In the genomic region with DNA sequence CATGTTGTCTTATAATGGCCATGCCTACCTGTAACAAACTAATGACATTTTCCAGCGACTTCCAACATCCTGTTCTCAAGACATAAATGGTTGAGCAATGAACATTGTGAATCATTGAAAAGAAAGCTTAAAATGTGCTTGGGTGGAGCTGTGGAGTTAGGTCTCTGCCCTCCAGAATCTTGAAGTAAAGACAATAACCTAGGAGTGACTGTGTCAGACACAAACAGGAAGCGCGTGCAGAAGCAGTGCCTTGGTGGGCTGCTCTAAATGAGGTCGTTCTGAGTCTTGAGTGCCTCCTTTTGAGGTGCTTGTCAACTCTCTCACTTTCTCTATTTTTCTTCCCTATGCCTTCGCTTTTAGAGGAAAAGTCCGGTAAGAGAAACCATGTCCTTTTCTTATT, we compare ENCODE assay signal across 23 mouse cellular contexts.
DNase-seq lines count a peak whose midpoint lies in the region; ATAC-seq lines count a peak whose summit lies in the region.
"Had no signal": no experiment of that assay in that cellular context is flagged by ENCODE, and none has a peak within 500 bp of the region (broad histone marks: within the 10 kb centered on the region; RNA-seq: fewer than 3 reads in every experiment).

No protein-coding gene starts in this region.

- H3K27ac ChIP-seq in kidney, embryonic 14.5 days (ENCODE audit: low read depth, low read length) = no peak overlapping the region
- H3K27ac ChIP-seq: embryonic facial prominence, embryonic 12.5 days; embryonic facial prominence, embryonic 15.5 days; heart, embryonic 15.5 days; hindbrain, embryonic 10.5 days; hindbrain, embryonic 13.5 days had no signal

- H3K27me3 ChIP-seq in kidney, embryonic 14.5 days (ENCODE audit: control insufficient read depth, insufficient read depth, low read length) = no peaks in the 10 kb centered on the region
- H3K27me3 ChIP-seq: embryonic facial prominence, embryonic 12.5 days; embryonic facial prominence, embryonic 15.5 days; heart, embryonic 12.5 days; heart, embryonic 15.5 days; hindbrain, embryonic 13.5 days had no signal

- WGBS in kidney, embryonic 14.5 days = 84% methylated on average over 6 of the region's 6 CpGs

- H3K4me1 ChIP-seq in kidney, embryonic 14.5 days (ENCODE audit: control insufficient read depth, insufficient read depth, low read length) = no peaks in the 10 kb centered on the region
- H3K4me1 ChIP-seq: embryonic facial prominence, embryonic 12.5 days; embryonic facial prominence, embryonic 15.5 days; heart, embryonic 12.5 days; hindbrain, embryonic 10.5 days; hindbrain, embryonic 13.5 days had no signal

- no peak overlapping the region for H3K4me2 ChIP-seq in kidney, embryonic 14.5 days (replicated peaks; ENCODE audit: low read depth, low read length)
- H3K4me2 ChIP-seq: embryonic facial prominence, embryonic 12.5 days; embryonic facial prominence, embryonic 15.5 days; heart, embryonic 12.5 days; heart, embryonic 15.5 days; hindbrain, embryonic 13.5 days had no signal

- no peak overlapping the region for H3K4me3 ChIP-seq in kidney, embryonic 14.5 days (ENCODE audit: low read length)
- H3K4me3 ChIP-seq: embryonic facial prominence, embryonic 12.5 days; embryonic facial prominence, embryonic 15.5 days; heart, embryonic 12.5 days; heart, embryonic 15.5 days; hindbrain, embryonic 10.5 days; hindbrain, embryonic 13.5 days had no signal

- H3K9me3 ChIP-seq in kidney, embryonic 14.5 days (ENCODE audit: control insufficient read depth, low read length) = peaks cover 11% of the 10 kb centered on the region; the same call in 1 of the 2 replicates
- H3K9me3 ChIP-seq: embryonic facial prominence, embryonic 15.5 days had no signal

- no peaks in the 10 kb centered on the region for H3K36me3 ChIP-seq in kidney, embryonic 14.5 days (ENCODE audit: control insufficient read depth, insufficient read depth, low read length)
- H3K36me3 ChIP-seq: embryonic facial prominence, embryonic 12.5 days; embryonic facial prominence, embryonic 15.5 days; heart, embryonic 12.5 days; heart, embryonic 15.5 days had no signal

- peak; percentile 4 for DNase-seq in lung, postnatal 36 days
- DNase-seq in lung, postnatal 14 days = no peak
- peak; percentile 9 to 34 for DNase-seq in thymus, postnatal 10 days (ENCODE audit: low spot score in 2 of 2)
- DNase-seq in thymus, postnatal 4 days = peak; percentile 45
- no peak for DNase-seq in frontal cortex, postnatal 25 days (ENCODE audit: low spot score in 2 of 2)
- DNase-seq: adrenal gland, adult 2 months; adrenal gland, postnatal 14 days; cerebellum, adult 11 months; cerebellum, adult 2 months; cerebellum, adult 9-11 months; cerebellum, postnatal 25 days; gastrocnemius, postnatal 10 days; gastrocnemius, postnatal 36 days had no signal

- ATAC-seq in kidney, embryonic 14.5 days (ENCODE audit: low FRiP score, low TSS enrichment) = no peak
- ATAC-seq: CD4-positive, CD25-positive, alpha-beta regulatory T cell, adult 4 months; forebrain, embryonic 14.5 days; hindbrain, embryonic 16.5 days had no signal

- no peak overlapping the region for H3K9ac ChIP-seq in kidney, embryonic 14.5 days (ENCODE audit: low read depth, low read length)
- H3K9ac ChIP-seq: embryonic facial prominence, embryonic 12.5 days; embryonic facial prominence, embryonic 15.5 days; heart, embryonic 12.5 days; heart, embryonic 15.5 days; hindbrain, embryonic 13.5 days had no signal

Comparison
In these comparisons a context has a peak if more than half of its experiments do, and no peak if none do; other contexts are left out.
1. DNase-seq: peak in lung, postnatal 36 days (single experiment), thymus, postnatal 10 days (2 of 2) and thymus, postnatal 4 days (single experiment); none in lung, postnatal 14 days (single experiment) and frontal cortex, postnatal 25 days (0 of 2).